Mouse (Mus musculus): ENCODE data around the gene Sema6d.

- no peak for TF ChIP-seq CTCF (IDR thresholded peaks at IDR 0.05; ENCODE audit: low read depth, low read length)
- no peak for TF ChIP-seq GATA1 (IDR thresholded peaks at IDR 0.05; ENCODE audit: borderline replicate concordance, low read length)
- TF ChIP-seq POLR2AphosphoS5 (IDR thresholded peaks at IDR 0.05; ENCODE audit: insufficient replicate concordance, low read depth, low read length) = no peak
- no peak for TF ChIP-seq TAL1 (conservative IDR thresholded peaks at IDR 0.05; ENCODE audit: low read depth, low read length)
These were observed 569.8 kb downstream of the Sema6d start for GRCm38 (mm10) chr2:124659601-124660000.
